Mouse (Mus musculus) T-helper 17 cell (primary cell): ENCODE measurements around the gene Ifna11.
"Not testable (repeated sequence)": the region's sequence is repeated elsewhere in the genome, so short reads cannot be mapped to it uniquely, and the experiment has no call there.

Experiments
- in situ Hi-C, 2 experiments: fragments of 300-600 bp; cut with MboI, MseI; formaldehyde crosslinking; loops; 1 replicate in 1 of 2; 2 replicates in 1 of 2; pipeline ENCODE4 v1.15.1; 2025; ENCODE audit warnings: high pct_unique_total_duplicates in 2 of 2

Ifna11 gene

GRCm38 (mm10) chr4:88819659-88820058, at the start of gene Ifna11:
TSS of gene Ifna11 (plus strand) at chr4:88819959.
- in situ Hi-C loops: loop anchor here in 1 of 2 experiments (25.0 kb wide), 1 partner anchor 1932 kb away; no protein-coding TSS in a partner anchor

DNA sequence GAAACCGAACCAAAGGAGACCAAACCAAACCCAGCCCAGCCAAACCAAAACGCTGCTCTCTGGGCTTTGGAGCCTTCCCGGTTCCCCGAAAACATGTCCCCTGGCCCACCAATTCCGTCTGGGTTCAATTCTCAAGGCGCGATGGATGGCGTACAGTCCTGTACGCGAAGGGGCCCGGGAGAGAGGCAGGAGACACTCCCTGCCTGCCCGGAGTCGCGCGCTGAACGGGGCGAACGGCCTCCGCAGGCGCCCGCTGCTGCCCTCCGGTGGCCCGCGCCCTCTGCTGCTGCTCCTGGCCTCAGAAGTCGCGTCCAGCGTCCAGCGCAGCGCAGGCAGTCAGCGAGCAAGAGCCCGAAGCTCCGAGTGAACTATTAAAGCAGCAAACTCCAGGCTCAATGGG, 46.2 kb upstream of the Ifna11 start, which contains the start of gene Gm13290:
Gene Gm13290, plus strand, starts transcription at position 301 of the 400 bp plus-strand sequence.
- in situ Hi-C loops: loop anchor here in 1 of 2 experiments (5.0 kb wide), 1 partner anchor 34 kb away; the partner anchor contains the start of gene Gm13288

GRCm38 (mm10) chr4:88776622-88777021, 43.1 kb upstream of the Ifna11 start, which contains the start of gene Gm13289:
TSS of gene Gm13289 (plus strand) at chr4:88776922.
- in situ Hi-C loops: not testable (repeated sequence)

DNA sequence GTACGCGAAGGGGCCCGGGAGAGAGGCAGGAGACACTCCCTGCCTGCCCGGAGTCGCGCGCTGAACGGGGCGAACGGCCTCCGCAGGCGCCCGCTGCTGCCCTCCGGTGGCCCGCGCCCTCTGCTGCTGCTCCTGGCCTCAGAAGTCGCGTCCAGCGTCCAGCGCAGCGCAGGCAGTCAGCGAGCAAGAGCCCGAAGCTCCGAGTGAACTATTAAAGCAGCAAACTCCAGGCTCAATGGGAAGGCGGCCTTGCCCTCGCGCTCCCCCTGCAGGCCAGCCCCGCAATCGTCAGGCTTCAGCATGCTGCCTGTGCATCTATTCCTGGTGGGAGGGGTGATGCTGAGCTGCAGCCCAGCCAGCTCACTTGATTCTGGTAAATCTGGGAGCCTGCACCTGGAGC, 40.2 kb upstream of the Ifna11 start, which contains the start of gene Gm13272:
Gene Gm13272, plus strand, starts transcription at position 301 of the 400 bp plus-strand sequence.
- in situ Hi-C loops: not testable (repeated sequence)

GRCm38 (mm10) chr4:88780320-88780719, 39.4 kb upstream of the Ifna11 start:
- in situ Hi-C loops: loop anchor here (10.0 kb wide), 2 partner anchors 84 to 744 kb away; no protein-coding TSS in a partner anchor

DNA sequence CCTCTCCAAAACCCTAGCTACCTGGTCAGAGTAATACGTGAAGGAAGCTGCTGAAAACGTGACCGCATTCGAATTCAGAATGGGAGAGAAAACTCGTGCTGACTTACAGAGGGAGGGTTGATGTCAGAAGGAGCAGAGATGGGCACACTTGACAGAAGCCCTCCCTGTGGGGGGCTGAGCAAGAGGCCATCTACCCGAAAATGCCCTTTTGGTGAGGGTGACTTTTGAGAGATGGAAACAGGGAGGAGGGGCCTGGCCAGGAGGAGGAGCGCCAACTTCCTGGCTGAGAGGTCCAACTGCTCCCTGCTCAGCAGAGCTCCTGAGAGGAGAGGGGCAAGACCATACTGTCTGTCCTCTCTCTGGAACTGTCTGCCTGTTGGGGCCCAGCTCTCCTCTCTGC, 37.9 kb upstream of the Ifna11 start, which contains the start of gene Ifnz:
Gene Ifnz, plus strand, starts transcription at position 301 of the 400 bp plus-strand sequence.
- in situ Hi-C loops: loop anchor here (10.0 kb wide), 2 partner anchors 83 to 743 kb away; no protein-coding TSS in a partner anchor

- in situ Hi-C loops: loop anchor here (10.0 kb wide), 2 partner anchors 82 to 742 kb away; no protein-coding TSS in a partner anchor
These were observed 37.4 kb upstream of the Ifna11 start for GRCm38 (mm10) chr4:88782335-88782734.

DNA sequence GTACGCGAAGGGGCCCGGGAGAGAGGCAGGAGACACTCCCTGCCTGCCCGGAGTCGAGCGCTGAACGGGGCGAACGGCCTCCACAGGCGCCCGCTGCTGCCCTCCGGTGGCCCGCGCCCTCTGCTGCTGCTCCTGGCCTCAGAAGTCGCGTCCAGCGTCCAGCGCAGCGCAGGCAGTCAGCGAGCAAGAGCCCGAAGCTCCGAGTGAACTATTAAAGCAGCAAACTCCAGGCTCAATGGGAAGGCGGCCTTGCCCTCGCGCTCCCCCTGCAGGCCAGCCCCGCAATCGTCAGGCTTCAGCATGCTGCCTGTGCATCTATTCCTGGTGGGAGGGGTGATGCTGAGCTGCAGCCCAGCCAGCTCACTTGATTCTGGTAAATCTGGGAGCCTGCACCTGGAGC, 34.4 kb upstream of the Ifna11 start, which contains the start of gene Gm13276:
Gene Gm13276, plus strand, starts transcription at position 301 of the 400 bp plus-strand sequence.
- in situ Hi-C loops: loop anchor here (5.0 to 10.0 kb wide), 3 partner anchors 33 to 739 kb away; partner anchors contain the start of gene Gm13271 (in 2 of the 2)

GRCm38 (mm10) chr4:88788402-88788801, 31.4 kb upstream of the Ifna11 start, which contains the start of gene Gm13277:
TSS of gene Gm13277 (plus strand) at chr4:88788632.
- in situ Hi-C loops: loop anchor here (5.0 to 10.0 kb wide), 3 partner anchors 36 to 736 kb away; partner anchors contain the start of gene Gm13271 (in 2 of the 2)

DNA sequence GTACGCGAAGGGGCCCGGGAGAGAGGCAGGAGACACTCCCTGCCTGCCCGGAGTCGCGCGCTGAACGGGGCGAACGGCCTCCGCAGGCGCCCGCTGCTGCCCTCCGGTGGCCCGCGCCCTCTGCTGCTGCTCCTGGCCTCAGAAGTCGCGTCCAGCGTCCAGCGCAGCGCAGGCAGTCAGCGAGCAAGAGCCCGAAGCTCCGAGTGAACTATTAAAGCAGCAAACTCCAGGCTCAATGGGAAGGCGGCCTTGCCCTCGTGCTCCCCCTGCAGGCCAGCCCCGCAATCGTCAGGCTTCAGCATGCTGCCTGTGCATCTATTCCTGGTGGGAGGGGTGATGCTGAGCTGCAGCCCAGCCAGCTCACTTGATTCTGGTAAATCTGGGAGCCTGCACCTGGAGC, 28.5 kb upstream of the Ifna11 start, which contains the start of gene Gm13278:
Gene Gm13278, plus strand, starts transcription at position 301 of the 400 bp plus-strand sequence.
- in situ Hi-C loops: not testable (repeated sequence)

DNA sequence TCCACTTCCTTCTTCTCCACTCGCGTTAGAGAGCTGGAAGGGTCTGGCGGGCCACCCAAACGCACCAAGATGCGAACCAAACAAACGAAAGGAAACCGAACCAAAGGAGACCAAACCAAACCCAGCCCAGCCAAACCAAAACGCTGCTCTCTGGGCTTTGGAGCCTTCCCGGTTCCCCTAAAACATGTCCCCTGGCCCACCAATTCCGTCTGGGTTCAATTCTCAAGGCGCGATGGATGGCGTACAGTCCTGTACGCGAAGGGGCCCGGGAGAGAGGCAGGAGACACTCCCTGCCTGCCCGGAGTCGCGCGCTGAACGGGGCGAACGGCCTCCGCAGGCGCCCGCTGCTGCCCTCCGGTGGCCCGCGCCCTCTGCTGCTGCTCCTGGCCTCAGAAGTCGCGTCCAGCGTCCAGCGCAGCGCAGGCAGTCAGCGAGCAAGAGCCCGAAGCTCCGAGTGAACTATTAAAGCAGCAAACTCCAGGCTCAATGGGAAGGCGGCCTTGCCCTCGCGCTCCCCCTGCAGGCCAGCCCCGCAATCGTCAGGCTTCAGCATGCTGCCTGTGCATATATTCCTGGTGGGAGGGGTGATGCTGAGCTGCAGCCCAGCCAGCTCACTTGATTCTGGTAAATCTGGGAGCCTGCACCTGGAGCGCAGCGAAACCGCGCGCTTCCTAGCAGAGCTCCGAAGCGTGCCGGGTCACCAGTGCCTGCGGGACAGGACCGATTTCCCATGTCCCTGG, 25.7 kb upstream of the Ifna11 start, which contains the start of gene Gm13275:
Gene Gm13275, plus strand, starts transcription at position 552 of the 740 bp plus-strand sequence.
- in situ Hi-C loops: not testable (repeated sequence)

DNA sequence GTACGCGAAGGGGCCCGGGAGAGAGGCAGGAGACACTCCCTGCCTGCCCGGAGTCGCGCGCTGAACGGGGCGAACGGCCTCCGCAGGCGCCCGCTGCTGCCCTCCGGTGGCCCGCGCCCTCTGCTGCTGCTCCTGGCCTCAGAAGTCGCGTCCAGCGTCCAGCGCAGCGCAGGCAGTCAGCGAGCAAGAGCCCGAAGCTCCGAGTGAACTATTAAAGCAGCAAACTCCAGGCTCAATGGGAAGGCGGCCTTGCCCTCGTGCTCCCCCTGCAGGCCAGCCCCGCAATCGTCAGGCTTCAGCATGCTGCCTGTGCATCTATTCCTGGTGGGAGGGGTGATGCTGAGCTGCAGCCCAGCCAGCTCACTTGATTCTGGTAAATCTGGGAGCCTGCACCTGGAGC, 22.7 kb upstream of the Ifna11 start, which contains the start of gene Gm13279:
Gene Gm13279, plus strand, starts transcription at position 301 of the 400 bp plus-strand sequence.
- in situ Hi-C loops: not testable (repeated sequence)

- in situ Hi-C loops: not testable (repeated sequence)
These were observed 20.4 kb upstream of the Ifna11 start, which contains the start of gene Gm13285 for GRCm38 (mm10) chr4:88799365-88799764. TSS of gene Gm13285 (plus strand) at chr4:88799665.

GRCm38 (mm10) chr4:88802954-88803353, 16.8 kb upstream of the Ifna11 start, which contains the start of gene Gm13287:
TSS of gene Gm13287 (plus strand) at chr4:88803254.
- in situ Hi-C loops: loop anchor here in 1 of 2 experiments (5.0 to 25.0 kb wide), 2 partner anchors 66 to 1916 kb away; no protein-coding TSS in a partner anchor

- in situ Hi-C loops: loop anchor here in 1 of 2 experiments (5.0 to 25.0 kb wide), 2 partner anchors 33 to 1918 kb away; partner anchors contain the start of gene Gm13290
These were observed 14.5 kb upstream of the Ifna11 start, which contains the start of gene Gm13288 for GRCm38 (mm10) chr4:88805231-88805630. TSS of gene Gm13288 (plus strand) at chr4:88805531.

GRCm38 (mm10) chr4:88805761-88806160, 14.0 kb upstream of the Ifna11 start:
- in situ Hi-C loops: loop anchor here in 1 of 2 experiments (5.0 to 25.0 kb wide), 2 partner anchors 33 to 1918 kb away; partner anchors contain the start of gene Gm13290

GRCm38 (mm10) chr4:88815928-88816327, 3.8 kb upstream of the Ifna11 start, which contains the start of gene Ifna7:
TSS of gene Ifna7 (plus strand) at chr4:88816228.
- in situ Hi-C loops: loop anchor here in 1 of 2 experiments (25.0 kb wide), 1 partner anchor 1929 kb away; no protein-coding TSS in a partner anchor

- in situ Hi-C loops: loop anchor here in 1 of 2 experiments (25.0 kb wide), 1 partner anchor 1936 kb away; no protein-coding TSS in a partner anchor
These were observed 3.2 kb downstream of the Ifna11 start for GRCm38 (mm10) chr4:88822995-88823394.

GRCm38 (mm10) chr4:88827116-88827515, 7.4 kb downstream of the Ifna11 start, which contains the start of gene Ifna6:
TSS of gene Ifna6 (plus strand) at chr4:88827416.
- in situ Hi-C loops: not testable (repeated sequence)

DNA sequence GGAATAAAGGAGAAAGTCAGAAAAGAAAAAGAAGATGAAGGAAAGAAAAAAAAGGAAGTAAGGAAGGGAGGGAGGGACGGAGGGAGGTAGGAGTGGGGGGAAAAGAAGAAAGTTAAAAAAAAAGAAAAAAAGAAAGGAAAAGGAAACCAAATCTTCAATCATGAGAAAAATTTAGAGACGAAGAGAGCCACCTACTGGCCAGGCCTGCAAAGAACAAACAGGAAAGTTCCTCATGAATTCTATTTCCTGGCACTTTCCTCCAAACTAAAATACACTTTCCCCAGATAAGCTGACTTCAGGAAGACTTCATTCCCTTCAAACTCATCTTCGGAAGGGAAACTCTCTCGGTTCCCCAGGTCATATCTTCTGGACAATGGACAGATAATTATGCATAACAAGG, 10.8 kb downstream of the Ifna11 start:
- in situ Hi-C loops: no loop called here

GRCm38 (mm10) chr4:88835225-88835624, 15.5 kb downstream of the Ifna11 start, which contains the start of gene Ifna5:
TSS of gene Ifna5 (plus strand) at chr4:88835525.
- in situ Hi-C loops: not testable (repeated sequence)
